Mouse (Mus musculus) left cerebral cortex, adult 18-20 months (tissue): Measurements from ENCODE around the gene Mucl2. TPM values are rescaled to one million over a fixed set of nuclear protein-coding genes. Genes with fewer than 3 reads are reported as not detected.
"Not testable (repeated sequence)": the region's sequence is repeated elsewhere in the genome, so short reads cannot be mapped to it uniquely, and the experiment has no call there.

Source experiments
- DNase-seq, 2 experiments: peaks; one replicate each; pipeline ENCODE4 v3.0.0; 2021 to 2022; ENCODE audit warnings: low spot score in 2 of 2, mixed read lengths in 1 of 2
- long read RNA-seq, 2 experiments: library from polyadenylated mRNA; stranded (forward); transcript quantifications; one replicate each; pipeline ENCODE4 v2.0.0; 2021
- microRNA-seq, 2 experiments: library from miRNA; unstranded; fragments of <30 nt; microRNA quantifications; one replicate each; pipeline ENCODE4 v1.2.0; 2021
- total RNA-seq, 2 experiments: library from RNA; stranded (reverse); gene quantifications; 2 replicates each; pipeline ENCODE4 v1.2.3; 2021

The Mucl2 gene
- not detected for total RNA-seq
- long read RNA-seq, experiment 1: 0 reads
- long read RNA-seq, experiment 2: 0 reads

DNA sequence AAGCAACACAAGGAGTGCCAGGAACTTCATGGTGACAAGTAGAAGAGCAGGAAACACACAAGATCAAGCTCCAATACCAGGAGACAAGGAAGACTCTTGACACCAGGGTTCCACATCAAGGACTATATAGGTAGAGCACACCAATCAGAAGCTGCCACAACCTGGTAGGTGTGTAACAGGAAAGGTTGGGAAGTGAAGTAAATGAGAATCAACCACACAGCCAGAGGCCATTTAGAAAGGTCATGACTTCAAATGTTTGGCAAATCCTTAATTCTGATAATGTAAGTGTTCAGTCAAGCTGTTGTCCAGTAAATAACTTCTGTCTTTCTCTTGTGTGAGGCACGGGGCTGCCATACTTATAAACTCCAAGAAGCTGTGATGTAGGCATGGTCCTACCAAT lies at the start of gene Mucl2:
Mucl2 (minus strand) TSS at position 101 of the 400 bp plus-strand sequence.
- DNase-seq: no peak

DNA sequence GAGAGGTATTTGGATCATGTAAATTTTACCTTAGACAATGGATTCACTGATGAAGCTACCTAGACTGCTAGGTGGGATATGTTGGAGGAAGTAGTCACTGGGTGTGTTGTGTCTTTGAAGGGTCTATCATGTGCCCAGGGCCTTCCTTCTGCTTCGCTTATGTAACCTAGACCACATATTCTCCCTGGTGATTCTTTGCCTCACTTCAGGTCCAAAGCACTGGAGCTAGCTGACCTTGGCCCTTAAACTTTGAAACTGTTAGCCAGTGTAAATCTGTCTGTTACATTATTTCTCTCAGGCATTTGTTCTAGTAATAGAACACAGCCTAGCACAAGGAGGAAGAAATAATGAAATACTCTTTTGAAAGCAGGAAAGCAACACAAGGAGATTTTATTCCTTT lies 13.9 kb upstream of the Mucl2 start:
- DNase-seq: not testable (repeated sequence)

Small RNA genes within 50 kb of the gene (microRNA-seq; reads per million reads assigned to microRNA genes)
- 0 reads per million in 2 experiments for gene Gm22852

Other genes starting within 250 kb of the Mucl2 start
- gene Mucl1, start 143.8 kb downstream of the Mucl2 start, total RNA-seq: not detected